Mouse (Mus musculus) cerebellum, postnatal 14 days (tissue): ENCODE data around the gene Cltc.
"Not testable (repeated sequence)": the region's sequence is repeated elsewhere in the genome, so short reads cannot be mapped to it uniquely, and the experiment has no call there.

Experiments
- DNase-seq, 2 experiments: peaks; one replicate each; pipeline ENCODE4 v3.0.0; 2021; ENCODE audit warnings: mixed read lengths in 2 of 2

Cltc gene

GRCm38 (mm10) chr11:86738308-86738707 is 19.1 kb downstream of the Cltc start:
- DNase-seq: not testable (repeated sequence)

- no peak for DNase-seq
These were observed 19.9 kb downstream of the Cltc start for GRCm38 (mm10) chr11:86737301-86738000.

DNA sequence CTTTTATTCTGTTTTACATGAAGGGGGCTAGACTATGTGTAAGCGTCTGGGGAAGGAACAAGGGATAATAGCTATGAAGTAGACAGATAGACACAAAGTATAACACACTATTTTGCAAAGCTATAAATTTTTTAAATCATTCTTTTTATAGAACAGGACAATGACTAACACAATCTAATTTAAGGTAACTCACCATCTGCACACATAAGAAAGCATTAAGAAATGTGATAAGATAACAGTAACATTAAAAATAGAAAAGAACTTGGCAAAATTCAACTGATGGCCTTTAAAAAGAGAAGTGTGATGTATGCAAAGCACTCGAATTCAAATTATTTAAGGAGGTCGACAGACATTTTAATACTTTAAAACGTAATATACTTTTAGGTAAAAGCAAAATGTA is 22.4 kb downstream of the Cltc start:
- DNase-seq: no peak

DNA sequence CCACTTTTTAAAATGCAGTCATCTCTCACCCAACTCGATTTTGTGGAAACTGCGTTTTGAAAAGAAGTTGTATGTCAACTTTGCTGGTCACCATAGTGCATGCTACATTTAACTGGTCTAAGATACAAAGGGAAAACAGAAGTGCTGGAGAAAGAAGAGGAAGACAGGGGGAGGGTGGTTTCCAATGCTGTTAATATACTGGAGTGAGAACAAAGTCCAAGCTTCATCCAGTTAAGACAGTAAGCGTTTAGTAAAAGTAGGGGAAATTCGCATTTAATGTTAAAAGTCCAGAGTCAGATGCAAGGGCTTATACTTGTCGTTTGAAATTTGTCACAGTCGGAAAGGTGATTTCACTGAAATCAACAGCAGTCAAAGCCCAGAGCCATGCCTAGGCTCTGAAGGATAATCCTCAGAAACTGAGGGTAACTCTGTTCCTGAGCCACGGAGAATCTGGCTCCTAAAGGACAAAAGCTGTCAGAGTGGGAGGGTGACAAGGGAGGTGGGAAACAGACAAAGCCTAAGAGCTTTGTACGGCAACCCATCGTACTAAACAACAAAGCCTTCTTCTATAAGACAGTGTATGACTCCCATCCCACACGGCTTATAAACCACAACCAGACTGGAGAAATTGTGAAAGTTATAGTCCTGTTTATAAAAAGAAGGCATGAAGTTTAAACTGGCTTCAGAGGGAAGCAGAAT is 23.0 kb downstream of the Cltc start:
- no peak for DNase-seq

DNA sequence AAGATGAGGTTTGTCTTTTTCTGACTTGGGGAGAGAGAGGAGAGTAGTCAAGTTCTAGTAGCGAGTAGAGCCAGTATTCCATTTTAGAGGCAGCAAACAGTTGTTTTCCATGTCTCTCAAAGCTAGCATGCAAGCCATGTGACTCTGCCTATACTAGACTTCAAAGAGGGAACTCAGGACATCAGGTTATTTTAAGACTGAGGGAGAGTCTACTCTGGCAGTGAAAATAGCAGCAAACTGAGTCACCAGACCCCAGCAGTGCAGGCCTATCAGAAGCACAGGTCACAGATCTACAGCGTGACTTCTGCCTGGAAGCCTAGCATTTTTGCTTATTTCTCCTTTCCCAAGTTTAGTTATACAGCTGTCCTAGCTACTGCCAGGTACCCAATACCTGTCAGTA is 25.9 kb downstream of the Cltc start:
- no peak for DNase-seq

DNA sequence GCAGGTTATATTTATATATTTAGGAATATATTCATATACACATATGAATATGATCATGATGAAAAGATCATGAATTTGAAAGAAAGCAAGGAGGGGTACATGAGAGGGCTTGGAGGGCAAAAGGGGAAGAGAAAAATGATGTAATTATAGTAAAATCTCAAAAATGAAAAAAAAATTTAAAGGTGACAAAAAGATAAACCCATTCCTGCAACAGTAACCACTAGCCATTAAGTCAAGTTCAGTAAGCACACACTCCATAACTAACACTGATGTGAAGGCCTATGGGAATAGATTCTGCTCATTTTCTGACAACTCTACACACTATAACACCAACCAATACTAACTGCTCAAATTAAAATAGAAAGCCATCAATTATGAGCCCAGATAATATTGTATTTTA is 31.8 kb downstream of the Cltc start:
- no peak for DNase-seq

- peak in 1 of 2 experiments; percentile 5 for DNase-seq
These were observed 32.4 kb downstream of the Cltc start for GRCm38 (mm10) chr11:86724982-86725381.

- no peak for DNase-seq
These were observed 33.4 kb downstream of the Cltc start for GRCm38 (mm10) chr11:86724004-86724403.

GRCm38 (mm10) chr11:86719390-86719789 is 38.0 kb downstream of the Cltc start:
- no peak for DNase-seq

DNA sequence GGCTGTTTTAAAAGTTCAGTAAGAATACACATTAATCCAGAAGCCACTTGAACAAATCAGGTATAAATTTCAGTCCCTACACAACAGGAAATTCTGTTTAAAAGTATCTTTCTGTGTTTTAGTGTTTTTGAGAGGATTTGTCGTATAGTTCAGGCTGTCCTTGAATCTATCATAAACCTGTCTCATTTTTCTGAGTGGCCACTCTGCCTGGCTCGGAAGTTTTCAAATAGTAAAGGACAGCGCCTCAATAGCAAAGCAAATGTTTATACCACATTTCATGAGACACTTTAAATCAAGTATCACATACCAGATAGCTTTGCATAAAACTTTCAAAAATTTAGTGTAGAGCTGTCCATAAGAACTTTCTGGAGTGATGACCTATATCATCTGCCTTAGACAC is 39.0 kb downstream of the Cltc start:
- DNase-seq: no peak

DNA sequence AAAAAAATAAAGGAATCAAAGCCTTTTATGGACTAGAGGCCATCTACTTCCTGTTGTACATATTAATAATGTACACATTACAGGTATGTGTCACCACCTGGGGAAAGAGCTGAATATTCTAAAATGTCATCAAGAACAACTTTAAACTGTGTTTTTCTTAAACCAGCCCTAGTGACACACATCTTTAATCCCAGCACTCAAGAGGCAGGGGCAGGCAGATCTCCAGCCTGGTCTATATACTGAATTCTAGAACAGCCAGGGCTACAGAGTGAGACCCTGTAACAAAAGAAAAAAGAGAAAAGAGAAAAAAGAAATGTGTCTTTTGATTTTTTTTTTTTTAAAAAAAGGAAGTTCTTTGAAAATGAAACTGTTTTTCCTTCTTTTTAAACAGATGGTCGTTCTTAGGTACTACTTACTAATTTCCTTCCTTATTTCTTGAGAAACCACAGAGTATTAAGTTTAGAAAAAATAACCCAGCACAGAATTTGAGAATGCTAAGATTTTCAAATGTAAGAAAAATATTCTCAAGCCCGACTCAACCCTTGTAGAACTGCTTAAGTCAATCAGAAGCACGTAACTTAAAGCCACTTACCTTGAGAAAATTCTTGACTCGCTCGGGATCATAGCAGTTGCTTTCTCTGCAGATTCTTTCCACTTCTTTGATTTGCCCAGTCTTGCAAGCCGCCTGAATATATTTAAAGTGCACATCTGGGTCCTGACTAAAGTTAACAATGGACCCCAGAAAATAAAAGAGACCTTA is 39.9 kb downstream of the Cltc start:
- DNase-seq: no peak

DNA sequence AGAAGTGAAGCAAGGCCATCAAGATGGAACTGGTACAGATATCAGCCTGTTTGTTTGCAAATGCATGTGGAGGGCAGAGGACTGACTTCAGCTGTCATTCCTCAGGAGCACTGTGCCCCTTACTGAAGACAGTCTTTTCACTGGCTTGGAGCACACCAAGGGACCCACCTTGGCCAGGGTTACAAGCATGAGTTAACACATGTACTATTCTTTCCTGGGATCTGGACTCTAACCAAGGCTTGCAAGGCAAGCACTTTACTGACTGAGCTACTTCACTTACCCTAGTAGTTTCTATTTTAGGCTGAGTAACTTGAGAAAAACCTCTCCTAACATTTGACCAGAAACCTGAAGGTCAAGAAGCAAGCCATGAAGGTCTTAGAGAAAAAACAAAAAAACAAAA is 42.8 kb downstream of the Cltc start:
- no peak for DNase-seq

GRCm38 (mm10) chr11:86701151-86701550 is 56.2 kb downstream of the Cltc start:
- no peak for DNase-seq

- DNase-seq: no peak
These were observed 61.9 kb downstream of the Cltc start for GRCm38 (mm10) chr11:86695461-86695860.

GRCm38 (mm10) chr11:86692546-86692945 is 64.8 kb downstream of the Cltc start:
- no peak for DNase-seq

GRCm38 (mm10) chr11:86691956-86692355 is 65.4 kb downstream of the Cltc start:
- DNase-seq: no peak

DNA sequence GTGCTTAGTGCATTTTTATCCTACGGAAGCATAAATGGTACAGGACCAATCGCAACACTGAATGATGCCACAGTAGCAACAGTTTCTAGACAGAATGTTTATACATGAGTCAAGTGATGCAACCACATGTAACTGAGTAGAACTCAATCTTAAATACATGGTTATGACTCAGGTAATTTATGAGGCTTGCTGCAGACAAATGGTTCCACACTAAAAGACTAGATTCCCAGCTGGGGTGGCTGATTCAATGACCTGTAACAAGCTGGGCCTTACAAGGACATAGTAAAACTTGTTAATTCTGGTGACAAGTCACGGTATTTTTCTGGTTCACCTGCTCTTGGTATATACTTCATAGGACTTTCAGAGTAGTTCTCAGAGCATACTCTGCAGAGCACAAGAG is 65.9 kb downstream of the Cltc start:
- no peak for DNase-seq

GRCm38 (mm10) chr11:86690383-86690782 is 67.0 kb downstream of the Cltc start:
- DNase-seq: no peak

DNA sequence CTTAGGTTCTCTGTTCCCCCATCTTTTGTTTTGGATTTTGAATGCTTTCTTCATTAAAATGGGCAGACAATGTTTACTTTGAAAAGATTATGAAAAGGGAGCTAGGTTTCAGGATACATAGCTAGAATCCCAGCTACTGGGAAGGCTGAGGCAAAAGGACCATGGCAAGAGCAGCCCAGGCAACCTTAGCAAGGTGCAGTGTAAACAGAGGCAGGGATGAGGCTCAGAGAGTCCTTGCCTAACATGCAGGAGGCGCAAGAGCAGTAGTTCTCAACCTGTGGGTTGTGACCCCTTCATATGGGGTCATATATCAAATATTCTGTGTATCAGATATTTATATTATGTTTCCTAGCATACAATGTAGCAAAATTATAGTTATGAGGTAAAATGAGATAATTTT is 72.0 kb downstream of the Cltc start:
- DNase-seq: no peak

GRCm38 (mm10) chr11:86684126-86685012 is 73.0 kb downstream of the Cltc start:
- no peak for DNase-seq

DNA sequence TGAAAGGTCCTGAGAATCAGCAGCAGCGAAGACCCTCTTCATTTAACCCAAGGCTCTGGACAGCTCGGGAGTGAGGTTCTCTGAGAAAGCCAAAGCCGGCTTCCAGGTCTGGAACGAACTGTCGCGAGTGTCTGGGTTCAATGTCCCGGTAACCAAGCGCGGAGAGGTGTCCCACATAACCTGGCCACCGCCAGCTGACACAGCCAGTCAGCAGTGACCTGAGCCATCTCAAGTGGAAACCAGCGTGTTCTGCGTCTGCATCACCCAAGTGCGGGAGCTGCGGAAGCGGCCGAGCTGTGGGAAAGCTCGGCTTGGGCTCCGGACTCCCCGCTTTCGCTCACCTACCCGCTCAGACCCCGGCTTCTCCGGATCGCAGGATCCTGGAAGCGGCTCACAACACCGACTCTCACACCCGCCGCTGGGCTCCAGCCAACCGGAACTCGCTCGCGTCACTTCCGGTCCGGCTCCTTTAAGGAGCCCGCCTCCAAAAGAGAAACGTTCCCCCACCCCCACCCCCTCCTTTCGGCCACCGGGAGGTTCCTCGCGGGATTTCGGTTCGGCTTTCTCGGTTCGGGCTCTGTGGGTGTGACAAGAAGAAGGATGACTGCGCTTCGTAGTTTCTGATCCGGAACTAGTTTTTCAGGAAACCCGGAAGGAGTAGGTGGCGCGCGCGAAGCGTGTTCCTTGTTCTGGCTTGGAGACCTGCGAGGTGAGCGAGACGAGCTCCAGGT is 73.8 kb downstream of the Cltc start, which contains the start of the genes Vmp1 and Ptrh2:
Gene Vmp1, minus strand, starts transcription at position 442 of the 731 bp plus-strand sequence.
Gene Ptrh2, plus strand, starts transcription at position 591 of the 731 bp plus-strand sequence.
- DNase-seq: peak; percentile 97 to 98

- no peak for DNase-seq
These were observed 74.5 kb downstream of the Cltc start for GRCm38 (mm10) chr11:86682861-86683260.
